Mouse (Mus musculus) neural tube, embryonic 10.5 days (tissue): Measurements from ENCODE around the gene Sspo.
A peak's percentile ranks its signal among the peaks of the same experiment; 100 is the strongest.

Experiments
- DNase-seq: peaks from one replicate; pipeline ENCODE4 v3.0.0-alpha.2; 2017; ENCODE audit warnings: low spot score; ENCODE audit errors: extremely low spot score

Sspo gene

GRCm38 (mm10) chr6:48538841-48539737 lies 91.1 kb downstream of the Sspo start:
- peak; percentile 74 for DNase-seq

DNA sequence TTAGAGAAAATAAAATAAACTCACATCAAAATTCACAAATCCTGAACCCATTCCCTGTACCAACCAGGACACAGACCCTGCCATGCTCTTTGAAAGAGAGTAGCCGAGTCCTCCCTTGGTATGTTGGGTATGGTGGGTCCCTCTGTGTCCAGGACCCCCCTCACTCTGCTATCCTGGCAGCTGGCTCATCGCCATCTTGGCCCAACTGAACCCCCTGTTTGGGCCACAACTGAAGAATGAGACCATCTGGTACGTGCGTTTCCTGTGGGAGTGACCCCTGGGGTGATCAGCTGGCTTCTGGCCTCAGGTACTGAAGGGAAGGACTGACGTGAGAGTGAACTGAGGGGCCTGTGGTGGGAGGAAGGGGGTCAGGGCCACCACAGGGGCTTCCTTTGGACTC lies 91.8 kb downstream of the Sspo start:
- DNase-seq, result no peak

DNA sequence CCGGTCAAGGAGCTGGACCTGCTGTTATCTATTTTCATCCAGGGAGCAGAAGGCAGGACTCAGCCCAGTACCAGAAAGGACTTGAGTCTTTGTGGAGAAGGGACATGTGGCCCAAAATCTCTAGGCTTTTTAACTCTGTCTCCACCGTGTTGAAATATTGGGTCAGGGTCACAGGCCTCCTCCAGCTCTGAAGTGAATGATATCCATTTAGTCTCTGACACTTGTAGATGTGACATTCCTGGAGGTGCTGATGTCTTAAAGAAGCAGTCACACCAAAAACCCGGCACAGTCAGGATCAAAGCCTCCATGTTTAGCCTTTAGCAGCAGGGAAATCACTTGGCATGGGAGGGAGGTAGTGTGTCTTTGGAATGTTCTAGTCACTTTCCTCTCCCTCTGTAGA lies 92.7 kb downstream of the Sspo start:
- no peak for DNase-seq

DNA sequence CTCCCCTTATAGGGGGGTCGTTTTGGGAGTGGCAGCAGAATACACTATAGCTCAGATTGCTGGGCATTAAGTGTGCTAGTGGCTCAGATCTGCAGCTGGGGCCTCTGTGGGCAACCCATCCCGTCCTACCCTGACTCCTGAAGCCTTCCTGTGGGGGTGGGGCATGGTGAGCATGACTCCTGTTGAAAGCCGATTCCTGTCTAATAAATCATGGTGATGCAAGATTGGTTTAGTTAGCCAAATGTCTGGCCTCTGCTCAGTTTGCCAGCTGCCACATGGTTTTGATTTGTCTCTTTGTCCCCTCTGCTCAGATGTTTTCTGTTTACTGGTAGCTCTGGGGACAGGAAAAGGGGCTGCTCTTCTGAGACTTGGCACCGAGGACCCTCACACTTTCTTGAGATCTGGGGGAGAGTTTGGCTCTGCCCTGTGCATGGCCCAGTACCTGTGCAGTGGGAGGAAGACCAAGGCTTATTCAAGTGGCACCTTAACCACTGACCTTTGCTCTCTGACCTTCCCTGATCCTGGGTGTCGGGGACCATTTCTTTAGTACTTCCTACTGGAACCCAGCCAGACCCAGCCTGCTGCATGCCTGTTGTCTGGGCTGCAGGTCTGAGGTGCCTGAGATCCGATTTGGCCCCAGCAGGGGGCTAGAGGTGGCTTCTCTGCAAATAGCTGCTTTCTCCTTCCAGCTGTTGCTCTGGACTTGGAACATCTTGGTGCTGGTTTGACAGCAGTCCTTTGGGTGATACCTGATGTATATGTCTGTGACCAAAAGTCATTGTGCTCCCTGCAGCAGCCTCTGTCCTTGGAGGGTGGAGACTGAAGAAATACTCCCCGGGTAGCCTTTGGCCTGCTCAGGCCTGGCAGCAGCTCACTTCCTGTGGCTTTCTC lies 93.8 kb downstream of the Sspo start:
- DNase-seq, result peak; percentile 47

DNA sequence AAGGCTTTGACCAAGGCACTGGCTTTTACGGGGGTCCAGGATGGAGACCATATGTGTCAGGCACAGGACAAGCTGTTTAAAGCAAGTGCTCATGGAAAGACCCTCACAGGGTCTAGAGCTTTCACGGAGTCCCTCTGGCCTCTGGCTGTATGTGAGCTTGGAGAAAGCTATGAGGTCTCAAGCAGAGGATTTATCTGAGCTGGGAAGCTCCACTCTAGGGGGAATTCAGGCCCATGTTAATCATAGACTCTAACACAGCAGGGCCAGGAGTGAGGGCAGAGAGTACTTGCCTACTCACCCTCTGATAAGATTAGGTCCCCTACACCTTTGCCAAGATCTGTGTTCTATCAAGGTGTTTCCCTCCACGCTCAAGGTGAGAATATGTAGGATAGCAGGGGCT lies 94.6 kb downstream of the Sspo start:
- no peak for DNase-seq

DNA sequence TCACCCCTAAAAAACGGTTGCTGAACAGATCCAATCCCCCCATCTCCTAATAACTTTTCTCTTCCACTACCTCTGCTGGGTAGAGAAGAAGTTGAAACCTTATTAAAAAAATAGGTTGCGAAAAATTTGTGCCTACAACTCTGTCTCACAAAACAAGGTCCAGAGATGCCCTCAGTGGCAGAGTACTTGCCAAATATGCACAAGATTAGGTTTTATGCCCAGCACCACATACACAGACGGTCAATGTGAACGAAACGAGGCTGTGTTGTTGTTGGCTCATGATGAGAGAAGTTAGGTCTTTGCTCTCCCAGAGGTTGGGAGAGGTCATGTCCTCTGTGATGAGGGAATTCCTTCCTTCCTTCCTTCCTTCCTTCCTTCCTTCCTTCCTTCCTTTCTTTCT lies 97.2 kb downstream of the Sspo start:
- DNase-seq, result no peak

- DNase-seq, result peak; percentile 37
Measured at GRCm38 (mm10) chr6:48546271-48546670, 98.2 kb downstream of the Sspo start.

GRCm38 (mm10) chr6:48546858-48547257 lies 98.8 kb downstream of the Sspo start:
- no peak for DNase-seq

DNA sequence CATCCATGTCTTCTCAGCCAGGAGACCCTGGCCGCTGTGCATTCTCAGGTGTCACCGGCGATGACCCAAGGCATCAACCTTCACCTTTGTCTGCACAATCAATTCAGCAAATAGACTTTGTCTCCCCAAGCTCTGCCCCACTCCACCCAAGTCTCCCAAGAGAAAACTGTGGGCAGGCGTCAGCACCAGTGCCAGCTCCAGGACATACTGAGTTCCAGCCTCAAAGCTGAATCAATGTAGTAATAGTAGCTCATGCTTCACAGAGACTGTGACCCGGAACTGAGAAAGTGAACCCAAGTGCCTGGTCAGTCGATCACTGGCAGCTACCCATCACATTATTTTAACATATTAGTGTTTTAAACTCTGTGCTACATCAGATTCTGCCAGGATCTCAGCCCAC lies 100.3 kb downstream of the Sspo start:
- no peak for DNase-seq
